Mouse (Mus musculus) midbrain, embryonic 10.5 days (tissue): ENCODE data around the gene Slc2a10. TPM values are rescaled to one million over a fixed set of nuclear protein-coding genes. Genes with fewer than 3 reads are reported as not detected.
"Not testable (repeated sequence)": the region's sequence is repeated elsewhere in the genome, so short reads cannot be mapped to it uniquely, and the experiment has no call there.

ENCODE experiments used
- DNase-seq: peaks from one replicate; pipeline ENCODE4 v3.0.0-alpha.2; 2017; ENCODE audit warnings: low spot score
- H3K27ac ChIP-seq: fragments of 300-500 bp; sonication (generic); replicated peaks from 2 replicates; pipeline ENCODE4 v1.5.1; 2016; ENCODE audit warnings: mild to moderate bottlenecking
- H3K27me3 ChIP-seq: fragments of 300-500 bp; sonication (generic); 2 replicates; pipeline ENCODE4 v1.6.1; 2016; ENCODE audit warnings: low read depth, mild to moderate bottlenecking; ENCODE audit not compliant: poor library complexity, severe bottlenecking
- H3K36me3 ChIP-seq: fragments of 300-500 bp; sonication (generic); 2 replicates; pipeline ENCODE4 v1.6.1; 2016; ENCODE audit warnings: mild to moderate bottlenecking, moderate library complexity
- H3K4me1 ChIP-seq: fragments of 300-500 bp; sonication (generic); 2 replicates; pipeline ENCODE4 v1.6.1; 2016
- H3K4me3 ChIP-seq: fragments of 300-500 bp; sonication (generic); 2 replicates; pipeline ENCODE4 v1.5.1; 2016; ENCODE audit warnings: mild to moderate bottlenecking, moderate library complexity
- H3K9me3 ChIP-seq: fragments of 300-500 bp; sonication (generic); replicated peaks from 2 replicates; pipeline ENCODE4 v1.6.1; 2016; ENCODE audit warnings: mild to moderate bottlenecking
- whole genome bisulfite sequencing: fragments of 180-500 bp; shearing (Covaris S2); methylation state at CpG from one replicate; pipeline ENCODE4 v1.1.7; 2016; 5-methylcytosine and 5-hydroxymethylcytosine counted together
- polyA plus RNA-seq: library from polyadenylated mRNA; unstranded; fragments of >200 nt; fragmentation: Nextera tagmentation; extraction: Ambion mirVana; gene quantifications from 2 replicates; pipeline ENCODE4 v1.2.1, GENCODE M21; 2016

Slc2a10 gene
- polyA plus RNA-seq, 1 experiment from 2014 or later: 4.0 TPM

DNA sequence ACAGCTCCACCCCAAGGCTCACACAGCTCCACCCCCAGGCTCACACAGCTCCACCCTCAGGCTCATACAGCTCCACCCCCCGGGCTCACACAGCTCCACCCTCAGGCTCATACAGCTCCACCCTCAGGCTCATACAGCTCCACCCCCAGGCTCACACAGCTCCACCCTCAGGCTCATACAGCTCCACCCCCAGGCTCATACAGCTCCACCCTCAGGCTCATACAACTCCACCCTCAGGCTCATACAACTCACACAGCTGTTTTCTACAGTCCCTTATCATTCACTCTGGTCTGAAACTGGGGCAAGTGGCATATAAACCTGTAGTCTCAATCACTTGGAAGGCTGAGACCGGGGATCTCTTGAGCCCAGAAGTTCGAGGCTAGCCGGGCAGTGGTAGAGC is 7.9 kb downstream of the Slc2a10 start:
- H3K27ac ChIP-seq, H3K27me3 ChIP-seq, H3K9me3 ChIP-seq, H3K4me3 ChIP-seq, H3K36me3 ChIP-seq, DNase-seq: not testable (repeated sequence)
- peaks cover 20% of the 10 kb centered on the region for H3K4me1 ChIP-seq
- WGBS: 93% methylated on average over 4 of the region's 4 CpGs

DNA sequence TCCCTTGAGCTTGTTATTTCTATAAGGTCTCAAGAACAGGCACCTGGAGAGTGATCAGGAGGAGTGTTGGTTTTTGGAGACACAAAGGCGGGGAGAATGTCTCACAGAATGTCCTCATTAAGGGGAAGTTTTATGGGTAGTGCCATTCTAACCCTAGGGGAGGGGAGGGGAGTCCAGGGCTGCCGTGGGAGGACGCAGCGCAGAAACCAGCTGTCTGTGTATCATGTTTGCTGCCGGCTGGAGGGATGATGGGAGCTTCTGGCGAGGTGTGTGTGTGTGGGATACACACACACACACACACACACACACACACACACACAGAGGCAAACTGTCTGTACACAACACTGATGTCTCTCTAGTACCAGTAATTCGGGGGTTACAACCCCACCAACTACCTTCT is 8.8 kb downstream of the Slc2a10 start:
- H3K27ac ChIP-seq: no peak overlapping the region
- H3K9me3 ChIP-seq: no peaks in the 10 kb centered on the region
- H3K4me3 ChIP-seq: no peak overlapping the region
- 71% methylated on average over 7 of the region's 7 CpGs for WGBS
- H3K4me1 ChIP-seq: peaks cover 20% of the 10 kb centered on the region
- no peak for DNase-seq
- 0 out of 2 replicates have a peak, but pooled peaks cover 4% of the 10 kb centered on the region for H3K27me3 ChIP-seq
- H3K36me3 ChIP-seq: no peaks in the 10 kb centered on the region

DNA sequence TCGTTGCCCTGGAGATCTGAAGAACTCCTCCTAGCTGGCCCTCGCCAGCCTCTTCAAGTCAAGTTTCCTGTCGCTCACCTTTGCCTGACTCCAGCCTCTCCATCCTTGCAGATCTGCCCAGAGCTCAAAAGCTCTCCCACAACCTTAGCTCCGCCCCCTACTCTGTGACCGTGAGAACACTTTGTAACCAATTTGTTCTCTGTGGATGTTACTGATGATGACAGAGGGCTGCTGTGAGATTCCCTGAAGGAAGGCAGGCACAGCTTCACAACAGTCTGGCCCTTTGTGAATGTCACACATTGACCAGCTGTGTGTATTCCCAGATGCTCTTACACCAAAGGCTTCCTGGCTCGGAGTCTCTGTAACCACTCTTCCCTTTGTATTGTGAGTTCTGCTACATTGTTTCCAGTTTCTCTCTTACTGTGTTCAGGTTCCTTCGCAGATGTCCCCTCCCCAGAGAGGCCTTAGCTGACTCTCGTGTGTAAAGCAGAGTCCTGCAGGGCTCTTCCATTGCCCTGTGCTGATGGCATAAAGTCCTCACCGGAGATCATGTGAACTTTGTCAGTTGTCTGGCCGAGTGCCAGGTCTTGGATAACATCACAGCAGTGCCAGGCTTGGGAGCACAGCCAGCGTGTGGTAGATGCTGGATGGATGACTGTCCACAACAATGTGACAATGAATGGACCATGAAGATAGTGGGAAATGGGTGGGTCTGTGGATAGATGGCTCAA is 9.4 kb downstream of the Slc2a10 start:
- WGBS: 61% methylated on average over 11 of the region's 11 CpGs
- Histone ChIP-seq H3K27me3 (0 out of 2 replicates have a peak, but pooled peaks cover 4% of the 10 kb centered on the region), H3K4me1 (peaks cover 20% of the 10 kb centered on the region), H3K27ac (no peak overlapping the region), H3K36me3 (no peaks in the 10 kb centered on the region), H3K9me3 (no peaks in the 10 kb centered on the region), H3K4me3 (no peak overlapping the region)
- no peak for DNase-seq

- Histone ChIP-seq H3K27ac (0 out of 2 replicates have a peak overlapping the region, but pooled peaks have one; percentile 50), H3K27me3 (no peaks in the 10 kb centered on the region), H3K36me3 (no peaks in the 10 kb centered on the region), H3K4me3 (no peak overlapping the region), H3K9me3 (no peaks in the 10 kb centered on the region), H3K4me1 (peaks cover 17% of the 10 kb centered on the region)
- DNase-seq: no peak
- 95% methylated on average over 20 of the region's 20 CpGs for WGBS
Observed at GRCm38 (mm10) chr2:165515178-165515728, 11.7 kb downstream of the Slc2a10 start.

DNA sequence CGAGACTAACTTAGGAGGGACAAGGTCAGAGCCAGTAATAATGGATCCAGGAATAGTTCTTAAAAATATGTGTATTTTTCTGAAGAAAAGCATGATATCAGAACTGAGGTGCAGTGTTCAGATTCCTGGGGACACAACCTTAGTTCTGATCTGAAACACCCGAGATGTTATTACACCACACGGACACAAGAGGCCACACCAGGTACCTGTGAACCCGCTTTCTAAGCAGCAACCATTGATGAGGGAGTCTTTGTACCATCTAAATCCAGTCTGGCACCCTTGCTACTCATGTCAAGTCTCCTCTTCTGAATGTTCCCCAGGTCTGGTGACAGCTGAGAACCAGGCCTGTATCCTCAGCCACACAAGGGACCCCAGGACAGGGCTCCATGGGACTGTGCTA is 22.0 kb downstream of the Slc2a10 start:
- Histone ChIP-seq H3K27ac (no peak overlapping the region), H3K4me3 (no peak overlapping the region)
- WGBS: 61% methylated on average over 4 of the region's 4 CpGs

DNA sequence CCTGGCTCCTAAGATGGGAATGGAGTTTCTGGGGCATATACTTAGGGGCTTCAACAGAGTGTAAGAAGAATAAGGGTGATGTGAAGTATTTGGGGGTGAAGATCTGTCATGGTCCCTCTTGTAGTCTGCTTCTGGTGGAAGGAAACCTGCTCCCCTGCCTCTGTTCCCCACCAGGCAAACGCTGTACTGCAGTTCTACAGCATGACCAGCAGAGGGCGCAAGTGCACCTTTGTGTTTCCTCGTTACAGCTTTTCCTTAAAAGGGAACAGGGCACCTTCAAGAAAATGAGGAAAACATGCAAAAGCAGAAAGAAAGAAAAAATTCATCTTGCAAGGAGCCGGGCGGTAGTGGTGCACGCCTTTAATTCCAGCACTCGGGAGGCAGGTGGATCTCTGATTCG is 25.5 kb downstream of the Slc2a10 start:
- peaks cover 20% of the 10 kb centered on the region for H3K4me1 ChIP-seq
- peak; percentile 73 for DNase-seq
- no peaks in the 10 kb centered on the region for H3K27me3 ChIP-seq
- H3K36me3 ChIP-seq: no peaks in the 10 kb centered on the region
- no peaks in the 10 kb centered on the region for H3K9me3 ChIP-seq
- no peak overlapping the region for H3K4me3 ChIP-seq
- WGBS: 24% methylated on average over 8 of the region's 8 CpGs
- no peak overlapping the region for H3K27ac ChIP-seq

More for the DNA sequence above, 22.0 kb downstream of the Slc2a10 start:
- no peaks in the 10 kb centered on the region for H3K27me3 ChIP-seq
- no peaks in the 10 kb centered on the region for H3K36me3 ChIP-seq
- H3K4me1 ChIP-seq: peaks cover 13% of the 10 kb centered on the region
- DNase-seq: no peak
- no peaks in the 10 kb centered on the region for H3K9me3 ChIP-seq

- no peak overlapping the region for H3K4me3 ChIP-seq
- DNase-seq: no peak
- peaks cover 10% of the 10 kb centered on the region for H3K4me1 ChIP-seq
- H3K36me3 ChIP-seq: no peaks in the 10 kb centered on the region
- WGBS: 72% methylated on average over 6 of the region's 6 CpGs
- H3K27me3 ChIP-seq: no peaks in the 10 kb centered on the region
- no peaks in the 10 kb centered on the region for H3K9me3 ChIP-seq
- H3K27ac ChIP-seq: no peak overlapping the region
Observed at GRCm38 (mm10) chr2:165533789-165534188, 30.2 kb downstream of the Slc2a10 start.

GRCm38 (mm10) chr2:165540975-165541374 is 37.4 kb downstream of the Slc2a10 start:
- peaks cover 19% of the 10 kb centered on the region for H3K4me1 ChIP-seq
- H3K9me3 ChIP-seq: no peaks in the 10 kb centered on the region
- 87% methylated on average over 3 of the region's 3 CpGs for WGBS
- H3K4me3 ChIP-seq: no peak overlapping the region
- H3K27ac ChIP-seq: no peak overlapping the region
- DNase-seq: no peak
- H3K36me3 ChIP-seq: no peaks in the 10 kb centered on the region
- peaks cover 20% of the 10 kb centered on the region; the same call in 1 of the 2 replicates for H3K27me3 ChIP-seq

- H3K36me3 ChIP-seq: no peaks in the 10 kb centered on the region
- 46% methylated on average over 13 of the region's 13 CpGs for WGBS
- H3K4me1 ChIP-seq: peaks cover 31% of the 10 kb centered on the region
- no peak overlapping the region for H3K4me3 ChIP-seq
- H3K27ac ChIP-seq: peak overlapping the region; percentile 1; the same call in 1 of the 2 replicates
- no peak for DNase-seq
- no peaks in the 10 kb centered on the region for H3K9me3 ChIP-seq
- H3K27me3 ChIP-seq: peaks cover 20% of the 10 kb centered on the region; the same call in 1 of the 2 replicates
Observed at GRCm38 (mm10) chr2:165542939-165543669, 39.5 kb downstream of the Slc2a10 start.

GRCm38 (mm10) chr2:165543670-165544016 is 40.1 kb downstream of the Slc2a10 start:
- H3K4me3 ChIP-seq: no peak overlapping the region
- 81% methylated on average over 10 of the region's 10 CpGs for WGBS
- H3K27ac ChIP-seq: no peak overlapping the region
- no peaks in the 10 kb centered on the region for H3K36me3 ChIP-seq
- no peaks in the 10 kb centered on the region for H3K9me3 ChIP-seq
- no peak for DNase-seq
- H3K27me3 ChIP-seq: peaks cover 20% of the 10 kb centered on the region; the same call in 1 of the 2 replicates
- peaks cover 36% of the 10 kb centered on the region for H3K4me1 ChIP-seq

- Histone ChIP-seq H3K4me1 (peaks cover 41% of the 10 kb centered on the region), H3K9me3 (no peaks in the 10 kb centered on the region), H3K36me3 (no peaks in the 10 kb centered on the region), H3K4me3 (no peak overlapping the region), H3K27ac (no peak overlapping the region), H3K27me3 (peaks cover 18% of the 10 kb centered on the region; the same call in 1 of the 2 replicates)
- WGBS: 92% methylated on average over 2 of the region's 2 CpGs
- DNase-seq: no peak
Observed at GRCm38 (mm10) chr2:165545687-165546086, 42.1 kb downstream of the Slc2a10 start.

GRCm38 (mm10) chr2:165546341-165546740 is 42.8 kb downstream of the Slc2a10 start:
- H3K27ac ChIP-seq: no peak overlapping the region; the same call in 1 of the 2 replicates
- no peak for DNase-seq
- H3K9me3 ChIP-seq: no peaks in the 10 kb centered on the region
- WGBS: 73% methylated on average over 8 of the region's 8 CpGs
- no peaks in the 10 kb centered on the region for H3K36me3 ChIP-seq
- H3K4me3 ChIP-seq: no peak overlapping the region
- peaks cover 41% of the 10 kb centered on the region for H3K4me1 ChIP-seq
- peaks cover 12% of the 10 kb centered on the region; the same call in 1 of the 2 replicates for H3K27me3 ChIP-seq

- H3K4me1 ChIP-seq: peaks cover 39% of the 10 kb centered on the region
- 56% methylated on average over 9 of the region's 9 CpGs for WGBS
- H3K27me3 ChIP-seq: peaks cover 12% of the 10 kb centered on the region; the same call in 1 of the 2 replicates
- no peaks in the 10 kb centered on the region for H3K9me3 ChIP-seq
- no peaks in the 10 kb centered on the region for H3K36me3 ChIP-seq
- no peak overlapping the region for H3K4me3 ChIP-seq
- peak; percentile 59 for DNase-seq
- H3K27ac ChIP-seq: no peak overlapping the region
Observed at GRCm38 (mm10) chr2:165547410-165547809, 43.8 kb downstream of the Slc2a10 start.
